Mouse (Mus musculus) lung, adult 2 months (tissue): ENCODE measurements at regions not wholly inside any gene's neighbourhood (a gene's known extent, or its start where the extent isn't known, plus 50 kb on each side); places are given as distances from the start of the nearest gene placed in this dataset.

Source experiments
- CTCF ChIP-seq: fragments of 200-500 bp; IDR thresholded peaks from 2 replicates; pipeline ENCODE4 v1.5.1; 2011; ENCODE audit warnings: mild to moderate bottlenecking, low read length, control low read depth; ENCODE audit not compliant: insufficient read depth
- POLR2A ChIP-seq: fragments of 200-500 bp; IDR thresholded peaks from 2 replicates; pipeline ENCODE4 v1.6.1; 2011; ENCODE audit warnings: low read depth, mild to moderate bottlenecking, control low read depth, low read length, borderline replicate concordance; ENCODE audit errors: extremely low read depth

DNA sequence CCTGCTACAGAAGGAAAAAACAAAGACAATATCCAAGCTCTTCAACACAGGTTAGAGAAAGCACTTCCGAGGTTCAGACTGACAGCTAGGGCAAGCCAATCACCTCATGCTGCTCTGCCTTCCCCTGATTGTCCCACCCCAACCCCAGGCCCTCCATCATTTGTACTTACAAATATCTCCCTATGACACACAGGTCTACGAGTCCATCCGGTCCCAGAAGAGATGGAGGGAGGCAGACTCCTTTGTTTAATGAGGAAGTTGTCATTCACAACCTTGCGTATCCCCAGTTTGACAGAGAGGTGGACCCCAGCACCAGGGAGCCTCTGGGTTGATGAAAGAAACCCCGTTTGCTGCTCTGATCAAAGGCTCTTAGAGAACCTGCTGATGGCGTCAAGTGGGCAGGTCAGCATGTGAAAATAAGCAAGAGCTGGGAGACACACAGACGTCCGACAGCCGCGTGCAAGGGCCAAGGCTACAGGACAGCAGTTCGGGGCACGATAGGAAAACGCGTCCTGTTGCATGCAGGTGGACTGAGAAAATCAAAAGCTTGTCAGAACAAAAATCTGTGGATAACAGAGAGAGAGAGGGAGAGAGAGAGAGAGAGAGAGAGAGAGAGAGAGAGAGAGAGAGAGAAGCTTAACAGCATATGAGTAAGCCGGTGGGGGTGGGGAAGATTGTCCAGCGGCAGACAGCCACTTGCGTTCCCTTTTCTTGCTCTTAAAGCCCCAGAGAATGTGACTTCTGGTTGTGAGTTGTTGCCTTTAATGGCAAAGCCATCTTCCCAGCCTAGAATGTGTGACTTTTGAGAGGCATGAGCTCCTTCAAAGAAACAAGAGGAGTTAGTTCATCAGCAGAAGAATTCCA lies 137.1 kb upstream of the Pkdcc start:
- TF ChIP-seq POLR2A (no peak), CTCF (no peak)
